Mouse (Mus musculus) layer of hippocampus, adult 18-20 months (tissue): ENCODE results near the gene Armcx4. TPM values are rescaled to one million over a fixed set of nuclear protein-coding genes. Genes with fewer than 3 reads are reported as not detected.

ENCODE experiments used
- total RNA-seq, 2 experiments: library from RNA; stranded (reverse); gene quantifications; 2 replicates each; pipeline ENCODE4 v1.2.3; 2021

Armcx4 gene
- total RNA-seq, 2 experiments from 2014 or later, result 31.6 to 32.8 TPM

Other genes with a start within 250 kb of the Armcx4 start
- gene Taf7l, start 210.0 kb upstream of the Armcx4 start, total RNA-seq, result not detected
- gene Timm8a1, start 144.7 kb upstream of the Armcx4 start, total RNA-seq, result 10 to 100 TPM; 17.4 to 18.0 TPM
- gene Btk, start 102.9 kb upstream of the Armcx4 start, total RNA-seq, result 1 to 10 TPM in 1 of 2 experiments, under 1 TPM in 1; 0.74 to 1.1 TPM
- gene Rpl36a, start 100.9 kb upstream of the Armcx4 start, total RNA-seq, result 100 to 1,000 TPM; 151 to 153 TPM
- 1 to 10 TPM; 9.5 to 9.8 TPM for gene Gla, start 85.4 kb upstream of the Armcx4 start, total RNA-seq
- gene Hnrnph2, start 85.3 kb upstream of the Armcx4 start, total RNA-seq, result 100 to 1,000 TPM; 153 to 156 TPM
- gene Armcx1, start 31.4 kb downstream of the Armcx4 start, total RNA-seq, result 10 to 100 TPM; 53.7 to 60.1 TPM
- 1 to 10 TPM; 7.1 to 7.8 TPM for gene Armcx6, start 64.9 kb downstream of the Armcx4 start, total RNA-seq
- 10 to 100 TPM; 72.3 to 85.6 TPM for gene Armcx3, start 70.1 kb downstream of the Armcx4 start, total RNA-seq
- gene Armcx2, start 122.7 kb downstream of the Armcx4 start, total RNA-seq, result 10 to 100 TPM; 84.3 to 88.8 TPM